Mouse (Mus musculus) heart, embryonic 10.5 days (tissue): ENCODE data around the gene Tarm1. TPM values are rescaled to one million over a fixed set of nuclear protein-coding genes. Genes with fewer than 3 reads are reported as not detected.

Experiments
- polyA plus RNA-seq: library from polyadenylated mRNA; unstranded; fragments of >200 nt; fragmentation: Nextera tagmentation; extraction: Ambion mirVana; gene quantifications from 2 replicates; pipeline ENCODE4 v1.2.1, GENCODE M21; 2016

The Tarm1 gene
- polyA plus RNA-seq, 1 experiment from 2014 or later = not detected

Other genes with a start within 250 kb of the Tarm1 start
- 127 and 180 TPM in 2 replicates for gene Myadm, start 213.5 kb downstream of the Tarm1 start, polyA plus RNA-seq
- 0.16 and 0.35 TPM in 2 replicates for gene Prkcg, start 213.4 kb downstream of the Tarm1 start, polyA plus RNA-seq
- gene Cacng7, start 169.7 kb downstream of the Tarm1 start, polyA plus RNA-seq = 0.22 and 1.3 TPM in 2 replicates
- 1.8 and 2.3 TPM in 2 replicates for gene Cacng8, start 111.9 kb downstream of the Tarm1 start, polyA plus RNA-seq
- 9.6 and 23.7 TPM in 2 replicates for gene Cacng6, start 78.4 kb downstream of the Tarm1 start, polyA plus RNA-seq
- 0.16 and 0.27 TPM in 2 replicates for gene Oscar, start 113.5 kb upstream of the Tarm1 start, polyA plus RNA-seq
- 486 and 602 TPM in 2 replicates for gene Ndufa3, start 114.7 kb upstream of the Tarm1 start, polyA plus RNA-seq
- 19.4 and 34.5 TPM in 2 replicates for gene Tfpt, start 127.3 kb upstream of the Tarm1 start, polyA plus RNA-seq
- 90.1 and 121 TPM in 2 replicates for gene Prpf31, start 127.4 kb upstream of the Tarm1 start, polyA plus RNA-seq
- gene Cnot3, start 142.6 kb upstream of the Tarm1 start, polyA plus RNA-seq = 40.7 and 56.4 TPM in 2 replicates
- 19.5 and 19.6 TPM in 2 replicates for gene Leng1, start 163.2 kb upstream of the Tarm1 start, polyA plus RNA-seq
- 5.4 and 8.5 TPM in 2 replicates for gene Tmc4, start 174.9 kb upstream of the Tarm1 start, polyA plus RNA-seq
- gene Tsen34, start 190.2 kb upstream of the Tarm1 start, polyA plus RNA-seq = 221 and 268 TPM in 2 replicates
- gene Mboat7, start 190.9 kb upstream of the Tarm1 start, polyA plus RNA-seq = 32.7 and 40.4 TPM in 2 replicates
- 973 and 1,162 TPM in 2 replicates for gene Rps9, start 201.4 kb upstream of the Tarm1 start, polyA plus RNA-seq
- 0.05 and 0.16 TPM in 2 replicates for gene Pirb, start 217.8 kb upstream of the Tarm1 start, polyA plus RNA-seq